Mouse (Mus musculus): ENCODE data around the gene Gbf1.

- TF ChIP-seq POLR2A (IDR thresholded peaks at IDR 0.05; ENCODE audit: borderline replicate concordance, low read depth, low read length) (no peak), CTCF (IDR thresholded peaks at IDR 0.05; ENCODE audit: low read depth, low read length) (no peak)
Measured at GRCm38 (mm10) chr19:46302551-46302950, 150.2 kb downstream of the Gbf1 start.

All from bone marrow macrophage, adult 2 months (primary cell).